Mouse (Mus musculus): ENCODE data around the gene Fga. TPM values are rescaled to one million over a fixed set of nuclear protein-coding genes. Genes with fewer than 3 reads are reported as not detected.

Gene Fga
- total and polyA plus RNA-seq, 3 experiments = not detected

GRCm38 (mm10) chr3:83030331-83030730 is 4.5 kb downstream of the Fga start:
- Histone ChIP-seq H3K36me3 (ENCODE audit: control insufficient read depth in 1 of 2, insufficient read depth in 2 of 2, low read length in 2 of 2) (no peaks in the 10 kb centered on the region), H3K4me1 (ENCODE audit: control insufficient read depth in 1 of 2, insufficient read depth in 2 of 2, low read length in 2 of 2) (no peaks in the 10 kb centered on the region), H3K9ac (ENCODE audit: control insufficient read depth, low read depth, low read length, poor library complexity, severe bottlenecking) (no peak overlapping the region), H3K9me3 (replicated peaks; ENCODE audit: insufficient read depth, low read length) (no peaks in the 10 kb centered on the region), H3K79me2 (ENCODE audit: control insufficient read depth, insufficient read depth, low read length, poor library complexity) (no peaks in the 10 kb centered on the region), H3K4me3 (ENCODE audit: control insufficient read depth in 1 of 2, insufficient read depth in 1 of 2, low read depth in 2 of 2, low read length in 2 of 2) (no peak overlapping the region), H3K27ac (ENCODE audit: control insufficient read depth, low read depth, low read length) (no peak overlapping the region), H3K27me3 (ENCODE audit: control insufficient read depth in 1 of 2, insufficient read depth in 2 of 2, low read length in 2 of 2) (no peaks in the 10 kb centered on the region)
- no peak for TF ChIP-seq ETS1 (IDR thresholded peaks at IDR 0.05; ENCODE audit: low read depth, low read length)
- TF ChIP-seq TAL1 (IDR thresholded peaks at IDR 0.05; ENCODE audit: low read length) = no peak
- TF ChIP-seq MAX (IDR thresholded peaks at IDR 0.05; ENCODE audit: low read length) = no peak
- TF ChIP-seq MYB (IDR thresholded peaks at IDR 0.05; ENCODE audit: low read depth, low read length) = no peak
- TF ChIP-seq MYC (IDR thresholded peaks at IDR 0.05; ENCODE audit: low read depth, low read length) = no peak
- no peak for TF ChIP-seq CHD1 (IDR thresholded peaks at IDR 0.05; ENCODE audit: low read depth, low read length)
- TF ChIP-seq MAZ (IDR thresholded peaks at IDR 0.05; ENCODE audit: low read depth, low read length) = no peak
- TF ChIP-seq MXI1 (IDR thresholded peaks at IDR 0.05; ENCODE audit: low read depth, low read length) = no peak
- no peak for TF ChIP-seq SMC3 (IDR thresholded peaks at IDR 0.05; ENCODE audit: low read depth, low read length)
- no peak for DNase-seq (ENCODE audit: low read depth, low spot score)

GRCm38 (mm10) chr3:83032746-83033308 is 7.0 kb downstream of the Fga start:
- Histone ChIP-seq H3K79me2 (ENCODE audit: control insufficient read depth, insufficient read depth, low read length, poor library complexity) (no peaks in the 10 kb centered on the region), H3K4me3 (ENCODE audit: control insufficient read depth in 1 of 2, insufficient read depth in 1 of 2, low read depth in 2 of 2, low read length in 2 of 2) (no peak overlapping the region), H3K27ac (ENCODE audit: control insufficient read depth, low read depth, low read length) (no peak overlapping the region), H3K9ac (ENCODE audit: control insufficient read depth, low read depth, low read length, poor library complexity, severe bottlenecking) (no peak overlapping the region), H3K4me1 (ENCODE audit: control insufficient read depth in 1 of 2, insufficient read depth in 2 of 2, low read length in 2 of 2) (no peaks in the 10 kb centered on the region), H3K9me3 (replicated peaks; ENCODE audit: insufficient read depth, low read length) (no peaks in the 10 kb centered on the region), H3K36me3 (ENCODE audit: control insufficient read depth in 1 of 2, insufficient read depth in 2 of 2, low read length in 2 of 2) (no peaks in the 10 kb centered on the region), H3K27me3 (ENCODE audit: control insufficient read depth in 1 of 2, insufficient read depth in 2 of 2, low read length in 2 of 2) (no peaks in the 10 kb centered on the region)
- no peak for DNase-seq (ENCODE audit: low read depth, low spot score)
- TF ChIP-seq MYC (IDR thresholded peaks at IDR 0.05; ENCODE audit: low read depth, low read length) (no peak), MAX (IDR thresholded peaks at IDR 0.05; ENCODE audit: low read length) (no peak)

- Histone ChIP-seq H3K79me2 (ENCODE audit: control insufficient read depth, insufficient read depth, low read length, poor library complexity) (no peaks in the 10 kb centered on the region), H3K9ac (ENCODE audit: control insufficient read depth, low read depth, low read length, poor library complexity, severe bottlenecking) (no peak overlapping the region), H3K4me3 (ENCODE audit: control insufficient read depth in 1 of 2, insufficient read depth in 1 of 2, low read depth in 2 of 2, low read length in 2 of 2) (no peak overlapping the region), H3K4me1 (ENCODE audit: control insufficient read depth in 1 of 2, insufficient read depth in 2 of 2, low read length in 2 of 2) (no peaks in the 10 kb centered on the region), H3K36me3 (ENCODE audit: control insufficient read depth in 1 of 2, insufficient read depth in 2 of 2, low read length in 2 of 2) (no peaks in the 10 kb centered on the region), H3K9me3 (replicated peaks; ENCODE audit: insufficient read depth, low read length) (no peaks in the 10 kb centered on the region), H3K27ac (ENCODE audit: control insufficient read depth, low read depth, low read length) (no peak overlapping the region), H3K27me3 (ENCODE audit: control insufficient read depth in 1 of 2, insufficient read depth in 2 of 2, low read length in 2 of 2) (no peaks in the 10 kb centered on the region)
- DNase-seq (ENCODE audit: low read depth, low spot score) = no peak
- no peak for TF ChIP-seq MAFK (IDR thresholded peaks at IDR 0.05; ENCODE audit: borderline replicate concordance, low read depth, low read length)
- TF ChIP-seq RCOR1 (IDR thresholded peaks at IDR 0.05; ENCODE audit: low read depth, low read length) = no peak
- no peak for TF ChIP-seq USF1 (IDR thresholded peaks at IDR 0.05; ENCODE audit: low read depth, low read length)
- no peak for TF ChIP-seq TAL1 (IDR thresholded peaks at IDR 0.05; ENCODE audit: low read length)
- no peak for TF ChIP-seq EP300 (IDR thresholded peaks at IDR 0.05; ENCODE audit: low read depth in 1 of 2, low read length in 2 of 2)
Measured at GRCm38 (mm10) chr3:83033801-83034200, 7.9 kb downstream of the Fga start.

Data from MEL (cell line).